Mouse (Mus musculus) myocyte (in vitro differentiated cells): ENCODE measurements at regions not wholly inside any gene's neighbourhood (a gene's known extent, or its start where the extent isn't known, plus 50 kb on each side); places are given as distances from the start of the nearest gene placed in this dataset.

Source experiments
- CEBPB ChIP-seq: IDR thresholded peaks from 2 replicates; pipeline ENCODE4 v1.6.1; 2011; ENCODE audit warnings: mild to moderate bottlenecking, moderate library complexity; ENCODE audit not compliant: poor library complexity, insufficient read depth, severe bottlenecking
- MAX ChIP-seq: IDR thresholded peaks from one replicate; pipeline ENCODE4 v1.6.1; 2011; ENCODE audit warnings: low read depth, mild to moderate bottlenecking, control low read depth
- MYOG ChIP-seq, 3 experiments: IDR thresholded peaks; one replicate each; pipeline ENCODE4 v1.6.1; 2011; ENCODE audit warnings: control low read depth in 2 of 3, low read depth in 2 of 3, mild to moderate bottlenecking in 2 of 3; ENCODE audit not compliant: insufficient read length in 2 of 3, control insufficient read depth in 1 of 3, insufficient read depth in 1 of 3
- POLR2A ChIP-seq: IDR thresholded peaks from one replicate; pipeline ENCODE4 v1.6.1; 2011; ENCODE audit warnings: low read depth, mild to moderate bottlenecking, control low read depth, moderate library complexity; ENCODE audit not compliant: insufficient read length
- REST ChIP-seq: IDR thresholded peaks from one replicate; pipeline ENCODE4 v1.6.1; 2011; ENCODE audit warnings: mild to moderate bottlenecking, control low read depth, moderate library complexity; ENCODE audit not compliant: insufficient read depth, insufficient read length
- SRF ChIP-seq: IDR thresholded peaks from one replicate; pipeline ENCODE4 v1.6.1; 2011; ENCODE audit warnings: low read depth; ENCODE audit not compliant: control insufficient read depth, insufficient read length
- TCF12 ChIP-seq: IDR thresholded peaks from one replicate; pipeline ENCODE4 v1.6.1; 2011; ENCODE audit warnings: mild to moderate bottlenecking, control low read depth; ENCODE audit not compliant: poor library complexity, insufficient read depth, severe bottlenecking
- TCF3 ChIP-seq: IDR thresholded peaks from one replicate; pipeline ENCODE4 v1.6.1; 2011; ENCODE audit warnings: low read depth, control low read depth; ENCODE audit not compliant: insufficient read length
- USF1 ChIP-seq: IDR thresholded peaks from one replicate; pipeline ENCODE4 v1.6.1; 2011; ENCODE audit warnings: low read depth, mild to moderate bottlenecking, control low read depth, moderate library complexity

DNA sequence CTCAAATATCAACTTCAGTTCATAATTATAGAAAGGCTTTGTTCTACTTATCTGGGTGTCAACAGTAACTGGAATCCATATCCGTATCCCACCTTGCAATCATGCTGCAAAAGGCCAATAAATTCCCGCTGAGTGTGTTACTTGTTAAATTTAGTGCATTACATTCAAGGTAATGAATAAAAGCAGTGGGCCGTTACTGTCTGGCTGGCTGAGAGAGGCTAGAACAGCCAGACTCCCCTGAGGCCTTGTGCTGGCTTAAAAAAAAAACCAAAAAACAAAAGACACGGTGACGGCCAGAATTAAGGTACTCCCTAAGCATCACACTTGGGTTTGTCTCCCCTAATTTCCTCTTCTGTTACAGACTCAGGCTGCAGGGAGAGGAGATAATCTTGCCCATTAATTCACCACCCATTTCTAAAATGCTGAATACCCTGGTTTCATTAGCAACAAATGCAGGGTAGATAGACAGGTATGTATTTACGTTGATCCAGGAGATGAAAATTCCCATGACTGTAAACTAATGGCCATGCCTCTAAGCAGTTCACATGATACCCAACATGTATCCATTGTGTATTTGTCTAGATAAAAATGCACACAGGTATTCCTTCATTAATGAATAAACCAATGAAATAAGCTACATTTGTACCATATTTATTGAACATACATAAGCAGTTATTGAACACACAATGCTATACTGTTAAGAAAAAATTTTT lies 74.1 kb upstream of the Gm11146 start:
- no peak for TF ChIP-seq POLR2A
- no peak for TF ChIP-seq USF1
- TF ChIP-seq SRF: no peak
- TF ChIP-seq MYOG (IDR thresholded peaks at IDR 0.05; ENCODE audit: control insufficient read depth in 1 of 3, insufficient read depth in 1 of 3, insufficient read length in 2 of 3, low read depth in 2 of 3): no peak
- TF ChIP-seq REST: no peak
- TF ChIP-seq CEBPB: no peak
- no peak for TF ChIP-seq TCF12
- TF ChIP-seq MAX: no peak
- no peak for TF ChIP-seq TCF3
